Mouse (Mus musculus) left cerebral cortex, postnatal 36 days (tissue): Measurements from ENCODE around the gene Ttc3. TPM values are rescaled to one million over a fixed set of nuclear protein-coding genes. Genes with fewer than 3 reads are reported as not detected.
A peak's percentile ranks its signal among the peaks of the same experiment; 100 is the strongest.
"Not testable (repeated sequence)": the region's sequence is repeated elsewhere in the genome, so short reads cannot be mapped to it uniquely, and the experiment has no call there.

Experiments
- DNase-seq, 2 experiments: peaks; one replicate each; pipeline ENCODE4 v3.0.0; 2021 to 2022; ENCODE audit warnings: low spot score in 2 of 2, mixed read lengths in 1 of 2
- intact Hi-C: fragments of 180-260 bp; cut with DNase I; formaldehyde crosslinking; loops from one replicate; pipeline ENCODE4 v1.15.1; 2025
- total RNA-seq, 2 experiments: library from RNA; stranded (reverse); gene quantifications; 2 replicates each; pipeline ENCODE4 v1.2.3; 2021

Gene Ttc3
- 100 to 1,000 TPM; 933 to 964 TPM for total RNA-seq

DNA sequence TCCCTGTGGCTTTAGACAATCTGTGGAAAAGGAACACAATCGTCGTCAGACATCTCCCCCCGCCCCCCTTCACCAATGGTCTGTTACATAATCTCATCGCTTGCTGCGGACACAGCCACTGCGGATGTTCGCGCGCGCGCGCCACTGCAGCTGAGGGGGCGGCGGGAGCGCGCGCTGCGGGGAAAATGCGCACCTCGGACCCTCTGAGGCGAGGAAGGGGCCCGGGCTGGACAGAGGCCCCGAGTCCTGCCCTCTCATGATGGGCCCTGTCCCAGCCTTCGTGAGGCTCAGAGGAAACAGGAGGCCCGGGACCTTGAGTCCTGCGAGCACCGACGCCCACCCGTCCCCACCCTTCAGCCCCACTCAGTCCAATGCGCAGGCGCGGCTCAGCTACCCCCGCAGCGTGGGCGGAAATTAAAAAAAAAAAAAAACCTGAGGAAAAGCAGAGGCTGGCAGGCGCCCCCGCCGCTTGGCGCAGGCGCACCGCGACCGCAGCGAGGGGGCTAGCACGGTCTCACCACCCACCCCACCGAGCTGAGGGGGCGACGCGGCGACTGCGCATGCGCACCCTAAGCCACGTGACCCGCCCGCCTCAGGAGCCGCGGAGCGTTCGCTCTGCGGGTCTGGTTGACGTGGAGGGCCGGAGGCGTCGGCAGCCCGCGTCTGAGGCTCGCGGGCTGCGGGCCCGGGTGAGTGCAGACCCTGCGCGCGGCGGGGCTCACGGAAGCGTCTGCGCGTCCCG lies at the start of gene Ttc3:
Ttc3 (plus strand) TSS at position 446 of the 742 bp plus-strand sequence.
- DNase-seq = peak; percentile 95 to 96
- intact Hi-C loops = loop anchor here (1.0 to 10.0 kb wide), 2 partner anchors 57 to 154 kb away; partner anchors contain the start of genes Hlcs and Vps26c

DNA sequence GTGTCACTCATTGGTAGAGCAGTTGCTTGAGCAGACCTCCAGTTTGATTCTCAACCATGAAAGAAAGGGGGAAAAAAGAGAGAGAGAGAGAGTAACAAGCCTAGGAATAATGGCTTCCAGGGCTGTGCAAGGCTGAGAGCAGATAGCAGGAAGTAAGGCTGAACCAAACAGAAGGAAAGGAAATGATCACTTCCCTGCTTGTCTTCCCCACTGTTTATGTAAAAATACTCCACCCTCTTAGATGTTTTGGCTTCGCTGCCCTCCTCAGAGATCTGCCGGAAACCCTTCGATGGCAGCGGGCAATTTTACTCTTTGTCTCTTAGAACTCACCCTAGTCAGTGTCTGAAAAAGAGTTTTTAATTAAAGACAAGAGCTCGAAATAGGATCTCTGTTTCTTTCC lies 46.7 kb upstream of the Ttc3 start:
- no peak for DNase-seq
- intact Hi-C loops = no loop called here

DNA sequence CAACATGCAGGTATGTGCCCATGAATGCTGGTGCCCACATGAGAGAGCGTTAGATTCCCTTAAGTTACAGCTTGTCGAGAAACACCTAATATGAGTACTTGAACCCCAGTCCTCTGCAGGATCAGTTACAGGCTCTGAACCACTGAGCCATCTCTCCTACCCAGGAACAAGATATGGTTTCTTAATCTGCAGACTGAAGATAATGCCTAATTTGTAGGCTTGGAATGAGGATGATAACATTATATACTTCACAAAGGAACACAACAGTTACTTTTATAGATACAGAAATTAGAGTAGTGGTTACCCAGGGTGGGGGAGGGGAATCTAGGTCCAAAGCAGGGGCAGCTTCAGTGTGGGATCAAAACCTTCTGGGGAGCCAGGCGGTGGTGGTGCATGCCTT lies 44.4 kb upstream of the Ttc3 start:
- intact Hi-C loops = no loop called here
- no peak for DNase-seq

DNA sequence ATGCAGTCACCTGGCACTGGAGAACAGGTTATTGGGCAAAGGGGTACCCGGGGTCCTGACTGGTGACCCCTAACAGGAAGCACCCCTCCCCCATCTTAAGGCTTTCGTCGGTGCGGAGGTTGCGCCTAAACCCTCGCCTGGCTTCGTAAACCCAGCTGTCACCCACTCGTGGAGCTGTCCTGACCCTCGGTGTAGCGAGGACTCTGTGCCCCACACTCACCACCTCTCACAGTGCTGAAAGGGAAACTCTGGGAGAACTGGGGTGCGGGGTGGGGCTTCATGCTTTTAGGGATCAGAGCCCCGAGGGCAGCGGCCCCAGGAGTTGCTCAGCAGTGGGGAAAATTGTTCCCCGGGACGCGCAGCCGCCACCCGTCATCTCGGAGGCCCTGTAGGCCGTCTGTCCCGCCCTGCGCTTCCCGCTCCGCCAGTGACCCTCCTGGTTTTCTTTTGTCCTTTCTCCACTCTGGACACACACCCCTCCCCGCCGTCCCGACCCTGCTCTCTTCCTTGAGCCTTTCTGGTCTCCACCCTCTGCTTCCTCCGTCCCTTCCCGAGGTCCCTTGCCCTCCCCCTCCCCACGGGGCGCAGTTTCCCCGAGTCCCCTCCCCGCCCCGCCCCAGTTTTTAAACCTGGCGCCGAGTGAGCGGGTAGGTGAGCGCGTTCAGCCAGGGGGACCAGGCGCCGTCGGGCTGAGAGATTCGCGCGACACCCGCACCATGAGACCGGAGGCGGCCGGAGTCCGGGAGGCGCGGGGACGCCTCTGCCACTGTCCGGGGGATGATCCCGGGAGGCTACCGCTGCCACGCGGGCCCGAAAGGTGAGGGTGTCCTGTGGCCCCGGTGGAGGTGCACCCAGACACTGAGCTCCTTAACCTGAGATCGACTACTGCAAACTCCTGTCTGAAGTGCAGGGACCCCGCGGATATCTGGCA lies 42.4 kb upstream of the Ttc3 start, which contains the start of gene Ripply3:
Ripply3 (plus strand) TSS at position 640 of the 931 bp plus-strand sequence.
- intact Hi-C loops = no loop called here
- DNase-seq = no peak

DNA sequence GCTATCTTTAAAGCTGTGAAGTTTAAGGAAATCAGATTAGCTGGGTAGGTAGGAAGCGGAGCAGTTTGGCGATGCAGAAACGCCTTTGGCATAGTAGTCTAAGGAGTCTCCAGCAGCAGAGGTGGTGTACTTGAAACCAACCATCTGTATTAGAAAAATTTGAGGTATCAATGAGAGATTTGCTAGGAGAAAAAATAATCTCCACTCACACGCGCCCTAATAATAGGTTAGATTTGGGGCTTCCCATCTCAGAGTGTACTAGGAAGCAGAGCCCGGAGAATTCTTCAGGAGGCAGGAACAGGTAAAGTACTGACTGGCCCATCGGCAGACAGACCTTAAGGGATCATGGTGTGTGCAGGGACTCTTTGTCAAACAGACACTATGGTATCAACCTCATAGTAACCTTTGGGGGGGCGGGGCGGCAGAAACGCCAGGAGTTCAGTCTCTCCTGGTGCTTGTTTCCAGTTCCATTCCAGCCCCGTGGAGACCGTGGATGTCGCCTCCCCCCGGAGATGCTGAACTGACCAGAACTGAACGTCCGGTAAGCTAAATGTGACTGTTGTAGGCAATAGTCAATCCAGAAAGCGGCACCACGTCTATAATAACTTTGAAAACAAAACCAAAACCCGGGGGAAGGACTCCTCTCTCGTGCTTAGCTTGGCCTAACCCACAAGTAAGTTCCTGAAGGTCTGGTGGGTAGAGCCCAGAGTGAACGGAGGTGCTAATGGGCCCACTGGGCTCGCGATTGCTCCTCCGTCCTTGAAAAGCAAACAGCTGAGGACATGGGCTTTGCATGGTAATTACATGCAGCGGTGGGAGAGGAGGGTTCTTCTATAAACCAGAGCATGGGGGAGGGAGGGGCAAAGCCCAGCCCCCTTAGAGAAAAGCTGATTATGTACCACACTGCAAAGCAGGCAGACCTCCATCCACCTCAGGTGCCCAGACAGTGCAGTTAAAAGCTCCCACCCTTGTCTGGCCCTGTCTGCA lies 41.2 kb upstream of the Ttc3 start:
- intact Hi-C loops = no loop called here
- no peak for DNase-seq

DNA sequence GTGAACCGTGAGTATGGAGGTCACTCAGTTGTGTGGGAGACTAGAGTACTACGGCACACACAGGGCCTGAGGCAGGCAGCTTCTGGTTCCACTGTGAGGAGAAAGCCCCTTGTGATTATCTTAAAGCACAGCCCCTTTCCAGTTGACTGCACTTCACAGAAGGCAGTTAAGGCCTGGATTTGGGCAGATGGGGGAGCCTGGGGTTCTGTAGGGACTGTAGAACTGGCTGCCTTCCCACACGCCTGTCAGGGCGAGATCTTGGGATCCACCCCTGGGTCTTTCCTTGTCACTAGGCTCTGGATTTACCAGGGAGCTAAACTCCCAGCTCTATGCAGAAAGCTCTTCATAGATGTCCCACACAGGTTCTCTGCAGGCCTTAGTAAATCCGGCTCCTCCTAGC lies 40.0 kb upstream of the Ttc3 start:
- no peak for DNase-seq
- intact Hi-C loops = no loop called here

DNA sequence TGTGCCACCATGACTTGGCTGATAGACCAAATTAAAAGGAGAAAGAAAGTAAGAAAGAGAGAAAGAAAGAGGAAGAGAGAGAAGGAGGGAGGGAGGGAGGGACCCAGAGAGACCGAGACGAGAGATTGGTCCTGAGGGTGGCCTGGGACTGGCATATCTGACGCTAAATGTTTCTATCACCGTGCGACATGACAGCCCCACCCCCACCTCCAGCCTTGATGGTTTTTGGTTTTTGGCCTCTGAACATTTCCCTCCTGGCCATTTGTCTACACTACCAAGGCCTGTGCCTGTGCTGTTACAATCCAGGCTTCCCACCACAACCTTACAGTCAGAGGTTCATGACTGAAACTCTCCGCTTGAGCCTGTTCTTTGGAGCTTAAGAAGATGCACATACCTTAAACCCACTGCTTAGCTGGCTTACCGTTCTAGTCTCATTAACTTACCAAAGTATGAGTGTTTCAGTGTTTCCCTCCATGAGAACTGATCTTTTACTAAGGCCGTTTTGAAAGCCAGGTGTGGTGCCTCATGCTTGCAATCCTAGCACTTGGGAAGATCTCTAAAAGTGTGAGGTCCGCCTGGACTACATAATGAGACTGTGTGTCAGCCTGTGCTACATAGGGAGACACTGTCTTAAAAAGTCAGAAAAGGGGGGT lies 39.1 kb upstream of the Ttc3 start:
- no peak for DNase-seq
- intact Hi-C loops = no loop called here

DNA sequence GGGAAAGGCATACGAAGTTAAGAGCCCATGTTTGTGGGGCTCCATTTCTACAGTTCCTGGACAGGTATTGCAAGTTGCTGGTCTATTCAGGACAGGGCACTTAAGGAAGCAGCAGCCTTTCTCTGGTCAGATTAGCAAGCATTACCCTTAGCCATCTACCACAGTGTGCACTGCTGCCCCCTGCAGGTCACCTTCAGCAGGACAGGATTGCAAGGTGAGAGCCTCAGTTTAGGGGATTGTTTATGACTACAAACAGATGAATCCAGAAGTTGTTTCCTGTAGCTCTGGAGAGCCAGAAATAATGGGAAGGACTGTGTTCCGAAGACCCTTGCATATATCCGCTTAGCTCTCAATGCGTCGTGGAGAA lies 38.5 kb upstream of the Ttc3 start:
- DNase-seq = peak in 1 of 2 experiments; percentile 15
- intact Hi-C loops = no loop called here

DNA sequence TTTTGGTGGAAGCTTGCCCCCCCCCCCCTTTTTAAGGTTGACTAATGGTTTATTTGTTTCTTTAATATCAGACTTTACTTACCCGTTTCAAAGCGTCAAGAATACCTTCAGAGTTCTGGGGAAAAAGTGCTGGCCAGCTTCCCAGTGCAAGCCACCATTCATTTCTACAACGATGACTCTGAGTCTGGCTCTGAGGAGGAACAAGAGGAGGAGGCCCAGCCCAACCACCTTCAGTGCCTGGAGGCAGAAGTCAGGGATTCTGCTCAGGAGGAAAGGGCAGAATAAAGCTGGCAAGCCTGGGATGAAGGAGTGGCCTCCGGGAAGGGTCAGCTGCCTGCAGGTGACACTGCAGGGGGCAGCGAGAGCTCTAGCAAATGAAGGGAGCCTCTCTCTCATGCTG lies 34.8 kb upstream of the Ttc3 start:
- intact Hi-C loops = no loop called here
- no peak for DNase-seq

DNA sequence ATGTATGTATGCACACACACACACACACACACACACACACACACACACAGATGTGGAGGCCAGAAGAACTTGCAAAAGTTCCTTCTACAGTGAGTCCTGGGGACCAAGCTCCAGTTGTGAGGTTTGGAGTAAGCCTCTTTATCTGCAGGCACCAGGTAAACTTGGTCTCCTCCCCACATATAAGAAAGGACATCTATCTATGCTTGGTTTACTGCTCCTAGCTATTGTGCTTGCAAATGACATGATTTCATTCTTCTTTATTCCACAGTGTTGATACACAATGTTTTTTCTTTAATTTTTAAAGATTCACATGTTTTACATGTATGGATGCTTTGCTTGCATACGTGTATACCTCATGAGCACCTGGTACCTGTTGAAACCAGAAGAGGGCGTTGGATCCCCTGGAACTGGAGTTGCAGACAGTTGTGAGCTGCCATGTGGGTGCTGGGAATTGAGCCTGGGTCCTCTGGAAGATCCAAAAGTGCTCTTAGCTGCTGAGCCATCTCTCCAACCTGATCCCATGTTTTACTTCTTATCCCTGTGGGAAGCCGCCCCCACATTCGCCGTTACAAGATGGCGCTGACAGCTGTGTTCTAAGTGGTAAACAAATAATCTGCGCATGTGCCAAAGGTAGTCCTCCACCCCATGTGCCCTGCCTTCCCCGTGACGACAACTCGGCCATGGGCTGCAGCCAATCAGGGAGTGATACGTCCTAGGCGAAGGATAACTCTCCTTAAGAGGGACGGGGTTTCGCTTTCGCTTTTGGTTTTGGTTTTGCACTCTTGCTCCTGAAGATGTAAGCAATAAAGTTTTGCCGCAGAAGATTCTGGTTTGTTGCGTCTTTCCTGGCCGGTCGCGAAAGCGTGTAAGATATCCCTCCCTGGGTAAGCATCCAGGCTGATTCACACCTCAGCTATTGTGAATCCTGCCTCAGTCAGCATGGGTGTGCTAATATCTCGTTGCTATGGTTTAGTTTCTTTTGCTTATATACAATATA lies 31.0 kb upstream of the Ttc3 start:
- intact Hi-C loops, DNase-seq: not testable (repeated sequence)

DNA sequence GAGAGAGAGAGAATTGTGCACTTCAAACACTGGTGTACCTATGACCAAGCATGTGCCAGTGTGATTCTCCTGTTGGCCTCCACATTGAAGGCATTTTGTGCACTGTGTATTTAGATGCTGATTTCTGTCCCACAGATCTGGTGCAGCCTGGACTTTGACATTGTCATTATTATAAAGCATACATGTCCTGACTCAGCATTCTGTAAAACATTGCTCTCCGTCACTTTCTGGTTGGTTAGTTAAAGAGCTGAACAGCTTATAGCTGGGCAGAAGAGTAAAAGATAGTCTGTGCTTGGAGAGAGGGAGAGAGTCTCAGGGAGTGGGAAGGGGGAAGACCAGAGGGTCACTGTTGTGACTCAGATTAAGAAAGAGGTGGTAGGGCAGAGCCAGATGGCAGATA lies 24.7 kb upstream of the Ttc3 start:
- DNase-seq = no peak
- intact Hi-C loops = no loop called here

DNA sequence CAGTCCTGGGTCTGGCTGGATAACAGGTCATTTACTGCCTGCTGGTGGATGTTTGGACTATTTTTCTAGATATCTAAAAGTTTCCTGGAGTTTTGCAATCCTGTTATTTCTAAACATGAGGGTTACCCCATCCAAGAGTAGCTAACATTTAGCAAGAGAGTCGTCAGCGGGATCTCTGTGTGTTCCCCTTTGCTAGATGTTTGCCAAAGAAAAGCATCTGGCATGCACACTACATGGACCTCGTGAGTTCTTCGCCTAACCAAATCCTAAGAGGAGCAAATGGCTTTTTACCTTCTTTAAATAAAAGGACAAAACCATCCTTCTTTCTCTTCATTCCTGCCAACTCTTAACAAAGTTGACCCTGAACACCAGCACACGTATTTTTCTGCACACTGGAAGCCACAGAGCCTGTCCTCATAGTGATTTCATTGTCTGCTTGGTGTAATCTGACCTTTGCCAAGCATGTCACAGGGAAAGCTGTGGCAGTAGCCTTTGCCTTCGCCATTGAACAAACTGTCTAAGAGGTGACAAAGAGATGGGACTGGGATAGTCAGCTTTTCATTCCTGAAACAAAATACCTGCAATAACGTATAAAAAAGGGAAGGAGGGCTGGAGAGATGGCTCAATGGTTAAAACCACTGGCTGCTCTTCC lies 23.2 kb upstream of the Ttc3 start:
- no peak for DNase-seq
- intact Hi-C loops = no loop called here

DNA sequence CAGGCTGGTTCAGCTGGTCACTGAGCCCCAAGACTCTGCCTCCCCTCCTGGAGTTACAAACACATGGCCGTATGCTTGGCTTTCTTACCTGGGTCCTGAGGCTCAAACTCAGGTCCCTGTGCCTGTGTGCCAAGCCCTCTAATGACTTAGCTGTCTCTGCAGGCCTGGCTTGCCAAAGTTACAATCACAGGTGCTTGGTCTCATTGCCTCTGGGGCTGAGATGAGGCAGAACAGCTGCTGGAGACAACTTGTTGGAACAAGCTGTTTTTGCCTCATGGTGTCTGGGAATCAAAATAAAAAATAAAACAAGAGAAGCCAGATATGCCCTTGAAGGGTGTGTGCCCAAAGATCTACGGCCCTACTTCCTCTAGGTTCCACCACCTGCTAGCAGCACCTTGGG lies 21.6 kb upstream of the Ttc3 start:
- DNase-seq = no peak
- intact Hi-C loops = no loop called here

DNA sequence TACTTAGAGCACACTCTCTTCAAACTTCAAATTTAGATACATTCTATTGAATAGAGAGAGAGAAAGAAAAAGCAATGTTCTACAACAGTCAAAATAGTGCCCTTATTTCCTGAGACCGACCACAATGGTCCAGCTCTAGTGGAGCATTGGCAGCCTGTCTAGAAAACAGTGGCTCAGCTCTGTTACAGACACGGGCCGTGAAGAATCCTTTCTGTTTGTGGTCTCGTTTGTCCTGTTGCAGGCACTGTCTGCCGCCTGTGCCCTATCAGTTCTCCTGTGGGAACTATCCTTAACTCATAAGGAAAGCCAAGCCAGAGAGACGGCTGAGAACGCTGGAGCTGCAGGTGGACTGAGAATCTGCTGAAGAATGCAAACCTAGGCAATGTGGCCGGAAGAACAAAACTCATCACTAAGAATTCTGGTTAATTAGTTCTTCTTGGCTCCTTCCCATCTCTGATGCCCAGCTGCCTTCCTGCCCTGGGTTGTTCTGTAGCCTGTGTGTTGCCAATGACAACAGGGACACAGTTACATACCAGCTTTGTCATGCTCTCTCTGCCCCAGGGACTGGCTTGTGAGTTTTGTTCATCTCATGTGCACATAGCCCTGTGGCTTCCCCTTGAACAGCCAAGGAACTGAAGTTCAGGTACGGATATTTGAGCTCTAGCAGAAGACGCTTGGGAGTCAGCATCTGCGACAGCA lies 20.7 kb upstream of the Ttc3 start:
- intact Hi-C loops = no loop called here
- no peak for DNase-seq

DNA sequence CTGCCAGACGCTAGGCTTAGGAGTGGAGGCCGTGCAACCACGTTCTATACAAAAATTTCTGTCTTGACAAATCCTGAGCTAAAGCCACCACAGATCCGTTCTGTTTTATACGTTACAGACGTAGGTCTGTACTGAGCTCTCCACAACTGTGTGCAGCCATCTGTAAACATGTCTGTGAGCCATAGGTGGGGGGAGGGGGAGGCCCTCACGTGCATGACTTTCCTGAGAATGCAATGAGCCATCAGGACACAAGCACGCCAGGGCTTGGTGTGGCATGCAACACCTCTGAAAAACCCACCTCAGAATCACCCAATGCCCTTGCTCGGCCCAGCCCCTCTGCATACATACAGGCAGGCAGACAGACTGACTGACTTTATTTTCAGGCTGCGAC lies 20.1 kb upstream of the Ttc3 start:
- DNase-seq = no peak

DNA sequence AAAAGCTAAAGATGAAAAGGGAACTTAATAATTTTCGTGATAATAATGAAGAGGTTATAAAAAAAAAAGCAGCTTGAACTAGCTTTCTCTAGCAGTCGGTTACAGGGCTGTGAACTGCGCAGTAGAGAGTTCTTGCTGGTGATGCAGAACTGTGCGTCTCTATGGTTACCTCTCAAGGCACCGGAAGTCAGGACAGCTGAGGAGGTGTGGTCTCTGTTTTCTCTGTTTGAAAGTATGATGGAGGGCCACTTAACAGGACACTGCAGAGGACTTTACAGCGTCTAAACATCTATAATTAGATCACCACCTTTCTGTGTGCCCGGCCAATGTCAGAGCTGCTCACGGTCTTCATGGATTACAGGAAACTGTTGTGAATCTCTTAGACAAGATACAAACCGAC lies 16.0 kb upstream of the Ttc3 start:
- no peak for DNase-seq
- intact Hi-C loops = no loop called here

More for the DNA sequence above, 20.1 kb upstream of the Ttc3 start:
- intact Hi-C loops = no loop called here

DNA sequence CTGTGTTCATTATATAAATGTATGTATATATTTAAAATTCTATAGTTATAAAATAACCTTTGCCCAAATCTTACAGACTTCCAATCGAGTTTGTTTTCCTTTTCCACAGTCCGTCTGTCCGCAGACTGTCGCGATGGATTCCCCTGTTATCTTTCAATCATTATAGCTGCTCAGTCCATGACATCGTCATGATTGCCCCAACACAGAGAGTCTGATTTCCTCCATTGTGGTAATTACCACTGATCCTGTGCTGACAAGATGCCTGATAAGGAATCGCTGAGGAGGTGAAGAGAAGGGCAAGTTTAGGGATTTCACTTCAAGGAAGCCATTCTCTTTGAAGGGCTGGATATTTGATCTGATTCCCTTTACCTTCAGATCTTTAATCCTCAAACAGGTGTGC lies 14.4 kb upstream of the Ttc3 start:
- DNase-seq = no peak
- intact Hi-C loops = no loop called here
